Mouse (Mus musculus) thymus, postnatal 10 days (tissue): ENCODE data around the gene Rabac1.

Source experiments
- DNase-seq, 2 experiments: peaks; one replicate each; pipeline ENCODE4 v3.0.0; 2021; ENCODE audit warnings: low spot score in 2 of 2

Rabac1 gene

GRCm38 (mm10) chr7:24930475-24930874 is 42.1 kb downstream of the Rabac1 start:
- no peak for DNase-seq
